Comparison of ENCODE assay signal across 31 mouse cellular contexts in the genomic region with DNA sequence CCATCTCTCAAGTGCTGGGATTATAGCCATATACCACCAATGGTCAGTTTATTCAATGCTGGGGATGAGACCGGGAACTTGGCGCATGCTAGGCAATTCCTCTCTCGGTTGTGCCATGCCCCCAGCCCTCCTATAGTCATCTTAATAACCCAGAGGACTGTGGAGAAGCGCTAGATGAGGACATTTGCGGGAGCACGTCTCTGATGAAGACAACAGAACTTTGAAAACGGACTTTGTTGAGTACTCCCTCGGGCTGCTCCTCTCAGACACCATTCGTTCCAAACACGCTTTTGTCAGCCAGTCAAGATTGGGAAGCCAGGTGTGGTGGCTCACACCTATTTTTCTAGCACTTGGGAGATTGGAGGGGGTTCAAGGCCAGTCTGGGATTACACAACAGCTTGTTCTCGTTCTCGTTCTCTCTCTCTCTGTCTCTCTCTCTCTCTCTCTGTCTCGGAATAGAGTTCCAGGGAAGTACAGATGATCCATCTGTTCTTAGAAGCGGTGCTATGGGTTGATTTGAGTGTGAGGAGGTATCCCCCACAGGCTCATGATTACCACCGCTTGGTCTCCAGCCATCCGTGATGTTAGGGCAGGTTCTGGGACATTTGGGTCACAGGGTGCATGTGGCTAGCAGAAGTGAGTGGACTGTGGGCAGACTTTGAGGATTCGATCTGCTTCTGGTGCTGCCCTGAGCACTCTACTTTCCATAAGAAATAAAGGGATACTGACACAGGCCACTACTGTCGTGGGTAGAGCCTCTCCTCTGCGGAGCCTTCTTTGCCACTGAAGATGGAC. TPM values are rescaled to one million over a fixed set of nuclear protein-coding genes. Genes with fewer than 3 reads are reported as not detected.
"Had no signal": no experiment of that assay in that cellular context is flagged by ENCODE, and none has a peak within 500 bp of the region (broad histone marks: within the 10 kb centered on the region; RNA-seq: fewer than 3 reads in every experiment).

No protein-coding gene starts in this region.

- H3K9ac ChIP-seq: heart, embryonic 13.5 days; heart, embryonic 15.5 days; hindbrain, embryonic 12.5 days; hindbrain, embryonic 14.5 days; intestine, embryonic 15.5 days; kidney, embryonic 15.5 days; limb, embryonic 12.5 days; liver, embryonic 13.5 days; liver, embryonic 15.5 days had no signal

- ATAC-seq: hindbrain, embryonic 16.5 days; inflammation-experienced regulatory T-cells, adult 6 months; intestine, embryonic 15.5 days; intestine, postnatal 0 days had no signal

- H3K27me3 ChIP-seq: hindbrain, embryonic 12.5 days had no signal

- H3K27ac ChIP-seq: gastrocnemius, adult 2 months; heart, adult 2 months; heart, embryonic 13.5 days; heart, embryonic 15.5 days; hindbrain, embryonic 10.5 days; hindbrain, embryonic 12.5 days; hindbrain, embryonic 14.5 days; intestine, embryonic 15.5 days; kidney, embryonic 15.5 days; kidney, postnatal 0 days; layer of hippocampus, adult 2 months; left cerebral cortex, adult 2 months; limb, embryonic 10.5 days; limb, embryonic 12.5 days; liver, embryonic 13.5 days; liver, embryonic 15.5 days had no signal

- H3K9me3 ChIP-seq: heart, embryonic 13.5 days; heart, embryonic 15.5 days; hindbrain, embryonic 10.5 days; hindbrain, embryonic 12.5 days; intestine, embryonic 15.5 days; kidney, embryonic 15.5 days; limb, embryonic 10.5 days; limb, embryonic 12.5 days; liver, embryonic 13.5 days; liver, embryonic 15.5 days had no signal

- H3K4me2 ChIP-seq: heart, embryonic 11.5 days; heart, embryonic 13.5 days; heart, embryonic 15.5 days; hindbrain, embryonic 12.5 days; hindbrain, embryonic 14.5 days; intestine, embryonic 15.5 days; kidney, embryonic 15.5 days; limb, embryonic 12.5 days; liver, embryonic 11.5 days; liver, embryonic 13.5 days; liver, embryonic 15.5 days had no signal

- H3K4me3 ChIP-seq: gastrocnemius, adult 2 months; heart, adult 2 months; heart, embryonic 13.5 days; heart, embryonic 15.5 days; hindbrain, embryonic 10.5 days; hindbrain, embryonic 12.5 days; intestine, embryonic 15.5 days; kidney, embryonic 15.5 days; layer of hippocampus, adult 2 months; left cerebral cortex, adult 2 months; limb, embryonic 10.5 days; limb, embryonic 12.5 days; liver, embryonic 13.5 days; liver, embryonic 15.5 days had no signal

- DNase-seq: gastrocnemius, adult 2 months; gastrocnemius, postnatal 10 days; gastrocnemius, postnatal 25 days; heart, adult 2 months; heart, postnatal 4 days; kidney, adult 18-20 months; kidney, adult 9 months; kidney, postnatal 25 days; kidney, postnatal 4 days; liver; liver, embryonic 13.5 days had no signal

- H3K4me1 ChIP-seq: limb, embryonic 12.5 days had no signal

- H3K36me3 ChIP-seq: heart, embryonic 13.5 days; heart, embryonic 15.5 days; hindbrain, embryonic 10.5 days; hindbrain, embryonic 12.5 days; intestine, embryonic 15.5 days; kidney, embryonic 15.5 days; limb, embryonic 10.5 days; limb, embryonic 12.5 days; liver, embryonic 13.5 days; liver, embryonic 15.5 days had no signal

RNA-seq across cellular contexts. Expression of a gene that starts 2.0 kb away (rescaled TPM):
- total RNA-seq: gastrocnemius, postnatal 10 days; granulocyte monocyte progenitor cell, adult 5-6 weeks had no signal
- polyA plus RNA-seq: heart, postnatal 0 days; inflammation-experienced regulatory T-cells, adult 6 months; liver, embryonic 15.5 days had no signal
